Mouse (Mus musculus) cerebellum, adult 2 months (tissue): Measurements from ENCODE around the gene Slc15a4.

Experiments
- CTCF ChIP-seq: fragments of 200-500 bp; IDR thresholded peaks from 2 replicates; pipeline ENCODE4 v1.5.1; 2011; ENCODE audit warnings: low read depth, mild to moderate bottlenecking, control low read depth, low read length, moderate library complexity, borderline replicate concordance; ENCODE audit not compliant: insufficient read depth
- POLR2A ChIP-seq: fragments of 200-500 bp; IDR thresholded peaks from 2 replicates; pipeline ENCODE4 v1.6.1; 2011; ENCODE audit warnings: low read length, control low read depth, borderline replicate concordance; ENCODE audit not compliant: insufficient read depth

DNA sequence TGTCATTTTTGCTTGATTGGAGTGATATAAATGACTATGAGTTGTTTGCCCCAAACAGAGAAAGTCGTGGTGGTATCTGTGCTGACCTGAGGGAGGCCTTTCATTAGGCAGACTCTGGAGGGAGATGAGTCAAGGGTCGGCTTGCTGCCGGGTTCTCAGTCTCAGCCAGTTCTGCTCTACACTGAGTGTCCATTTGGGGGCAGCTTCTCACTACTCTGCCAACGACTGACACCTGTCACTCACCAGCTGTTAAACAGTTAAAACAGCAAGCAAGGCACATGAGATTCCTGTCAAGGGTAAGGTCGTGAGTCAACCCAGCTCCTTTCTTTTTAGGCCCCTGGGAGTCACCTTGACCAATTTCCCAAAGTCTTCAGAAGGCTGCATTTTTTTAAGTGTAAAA, 40.3 kb downstream of the Slc15a4 start:
- TF ChIP-seq CTCF (no peak), POLR2A (no peak)
